Mouse (Mus musculus): ENCODE measurements around the gene Gart.

DNA sequence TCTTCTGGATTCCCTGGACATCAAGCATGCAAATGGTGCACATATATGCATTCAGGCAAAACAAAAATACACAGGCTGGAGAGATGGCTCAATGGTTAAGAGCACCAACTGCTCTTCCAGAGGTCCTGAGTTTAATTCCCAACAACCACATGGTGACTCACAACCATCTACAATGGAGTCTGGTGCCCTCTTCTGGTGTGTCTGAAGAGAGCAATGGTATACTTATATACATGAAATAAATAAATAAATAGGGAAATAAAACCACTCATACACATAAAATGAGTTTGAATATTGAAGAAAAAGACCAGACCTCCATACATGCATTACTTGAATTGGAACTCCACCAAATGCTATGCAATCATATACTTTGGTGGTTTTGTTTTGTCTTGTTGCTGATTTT lies 47.5 kb downstream of the Gart start:
- TF ChIP-seq POLR2A (IDR thresholded peaks at IDR 0.05; ENCODE audit: extremely low read depth, insufficient read depth, low read length) (no peak), CTCF (IDR thresholded peaks at IDR 0.05; ENCODE audit: extremely low read depth, insufficient read depth, low read length) (no peak)
